Mouse (Mus musculus) kidney, adult 2 months (tissue): ENCODE data around the gene Spata6. TPM values are rescaled to one million over a fixed set of nuclear protein-coding genes. Genes with fewer than 3 reads are reported as not detected.

Experiments
- DNase-seq: peaks from one replicate; pipeline ENCODE4 v3.0.0; 2021
- H3K27ac ChIP-seq: fragments of 200-500 bp; 2 replicates; pipeline ENCODE4 v1.5.1; 2012; ENCODE audit warnings: low read depth, low read length, control low read depth, inconsistent platforms; ENCODE audit not compliant: insufficient read depth
- H3K27me3 ChIP-seq: fragments of 200-500 bp; replicated peaks from 2 replicates; pipeline ENCODE4 v1.6.1; 2012; ENCODE audit warnings: mild to moderate bottlenecking, moderate library complexity, low read length, inconsistent platforms; ENCODE audit not compliant: control insufficient read depth, insufficient read depth
- H3K36me3 ChIP-seq: fragments of 200-500 bp; 2 replicates; pipeline ENCODE4 v1.6.1; 2012; ENCODE audit warnings: mild to moderate bottlenecking, moderate library complexity, low read length, inconsistent platforms; ENCODE audit not compliant: control insufficient read depth, insufficient read depth
- H3K4me1 ChIP-seq: fragments of 200-500 bp; 2 replicates; pipeline ENCODE4 v1.6.1; 2011; ENCODE audit warnings: low read length; ENCODE audit not compliant: control insufficient read depth, insufficient read depth
- H3K4me3 ChIP-seq: fragments of 200-500 bp; 2 replicates; pipeline ENCODE4 v1.5.1; 2011; ENCODE audit warnings: mild to moderate bottlenecking, low read depth, low read length, control low read depth; ENCODE audit not compliant: insufficient read depth
- CTCF ChIP-seq: fragments of 200-500 bp; conservative IDR thresholded peaks from 2 replicates; pipeline ENCODE4 v1.5.1; 2011; ENCODE audit warnings: low read depth, mild to moderate bottlenecking, control low read depth, low read length, moderate library complexity, mixed read lengths; ENCODE audit not compliant: insufficient read depth, insufficient read length
- POLR2A ChIP-seq: fragments of 200-500 bp; IDR thresholded peaks from one replicate; pipeline ENCODE4 v1.6.1; 2011; ENCODE audit warnings: low read depth, low read length, control low read depth
- WGBS: fragments of 180-500 bp; shearing (Covaris S2); methylation state at CpG from one replicate; pipeline ENCODE4 v1.1.7; 2018; 5-methylcytosine and 5-hydroxymethylcytosine counted together
- polyA plus RNA-seq: library from polyadenylated mRNA; depleted of rRNA; stranded (reverse); fragments of >200 nt; gene quantifications from 2 replicates; pipeline ENCODE4 v1.2.3, GENCODE M21; 2012

Spata6 gene
- polyA plus RNA-seq, 1 experiment: 13.7 TPM

DNA sequence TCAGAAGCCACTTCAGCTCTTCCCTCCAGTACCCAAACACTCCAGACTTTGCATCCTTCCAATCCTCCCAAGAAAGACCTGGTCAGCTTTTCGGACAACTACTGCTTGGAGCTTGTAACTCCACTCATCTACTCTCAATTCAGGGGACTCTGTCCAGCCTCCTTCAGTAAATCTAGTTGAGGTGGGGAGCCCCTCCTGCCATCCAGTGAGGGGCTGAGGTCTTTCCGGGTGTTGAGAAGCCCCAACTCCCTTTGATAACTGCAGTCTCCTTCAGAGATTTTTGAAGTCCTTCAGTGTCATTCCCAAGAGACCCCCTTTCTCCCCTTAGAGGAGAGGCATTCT is 849 bp downstream of the Spata6 start:
- peak overlapping the region; percentile 18 for H3K27ac ChIP-seq
- TF ChIP-seq POLR2A (no peak), CTCF (no peak)
- H3K4me3 ChIP-seq: peak overlapping the region; percentile 70
- H3K36me3 ChIP-seq: no peaks in the 10 kb centered on the region
- 7% methylated on average over 2 of the region's 2 CpGs for WGBS
- DNase-seq: no peak
- peaks cover 7% of the 10 kb centered on the region; the same call in 1 of the 2 replicates for H3K4me1 ChIP-seq
- H3K27me3 ChIP-seq: no peaks in the 10 kb centered on the region

GRCm38 (mm10) chr4:111721121-111721840 is 1.5 kb downstream of the Spata6 start:
- peak; percentile 28 for DNase-seq
- Histone ChIP-seq H3K36me3 (no peaks in the 10 kb centered on the region), H3K27ac (peak overlapping the region; percentile 18; the same call in 1 of the 2 replicates), H3K4me3 (peak overlapping the region; percentile 9; the same call in 1 of the 2 replicates), H3K4me1 (peaks cover 7% of the 10 kb centered on the region; the same call in 1 of the 2 replicates), H3K27me3 (no peaks in the 10 kb centered on the region)
- 29% methylated on average over 4 of the region's 4 CpGs for WGBS
- no peak for TF ChIP-seq CTCF
- no peak for TF ChIP-seq POLR2A

DNA sequence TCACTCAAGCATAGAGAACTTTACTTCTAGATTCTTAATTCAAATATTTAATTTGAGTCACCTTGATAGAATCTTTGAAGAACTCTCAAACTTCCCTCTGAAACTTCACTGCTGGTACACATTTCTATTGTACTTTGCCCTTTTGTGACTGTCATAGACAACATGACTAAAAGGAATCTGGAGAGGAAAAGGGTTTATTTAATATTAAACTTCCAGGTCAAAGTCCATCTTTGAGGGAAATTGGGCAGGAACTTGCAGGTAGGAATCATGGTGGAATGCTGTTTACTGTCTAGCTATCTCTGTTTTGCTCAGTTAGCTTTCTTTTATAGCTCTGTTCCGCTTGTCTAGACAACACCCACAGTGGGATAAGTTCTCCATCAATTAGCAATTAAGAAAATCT is 17.8 kb downstream of the Spata6 start:
- no peaks in the 10 kb centered on the region for H3K27me3 ChIP-seq
- TF ChIP-seq POLR2A (no peak), CTCF (no peak)
- H3K27ac ChIP-seq: no peak overlapping the region
- WGBS: 80% methylated on average over 1 of the region's 1 CpGs
- H3K4me3 ChIP-seq: no peak overlapping the region
- peaks cover 5% of the 10 kb centered on the region; the same call in 1 of the 2 replicates for H3K4me1 ChIP-seq
- no peaks in the 10 kb centered on the region; the same call in 1 of the 2 replicates for H3K36me3 ChIP-seq
- DNase-seq: peak; percentile 60

- Histone ChIP-seq H3K4me3 (no peak overlapping the region), H3K27ac (no peak overlapping the region), H3K27me3 (no peaks in the 10 kb centered on the region), H3K36me3 (peaks cover 6% of the 10 kb centered on the region), H3K4me1 (no peaks in the 10 kb centered on the region)
- 64% methylated on average over 4 of the region's 4 CpGs for WGBS
- no peak for DNase-seq
- TF ChIP-seq POLR2A (no peak), CTCF (no peak)
Measured at GRCm38 (mm10) chr4:111780533-111780932, 60.7 kb downstream of the Spata6 start.

DNA sequence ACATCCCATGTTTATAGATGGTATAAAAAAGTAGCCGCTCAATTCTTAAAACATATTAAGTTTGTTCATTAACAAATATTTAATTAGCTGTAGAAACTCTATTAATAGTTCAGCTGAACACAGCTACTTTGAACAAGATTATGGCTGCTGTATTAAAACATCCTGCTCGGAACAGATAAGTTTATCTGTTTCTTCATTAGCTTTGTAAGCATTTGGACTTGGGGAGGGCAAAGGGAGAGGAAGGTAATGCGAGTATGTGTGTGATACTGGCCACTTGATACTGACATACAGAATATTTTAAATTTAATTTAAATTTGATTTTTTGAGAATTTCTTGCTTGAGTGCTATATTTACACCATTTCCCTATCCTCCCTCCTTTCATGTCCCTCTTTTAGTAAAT is 80.1 kb downstream of the Spata6 start:
- WGBS: 95% methylated on average over 3 of the region's 3 CpGs
- Histone ChIP-seq H3K36me3 (no peaks in the 10 kb centered on the region), H3K27ac (no peak overlapping the region), H3K4me1 (no peaks in the 10 kb centered on the region), H3K27me3 (no peaks in the 10 kb centered on the region), H3K4me3 (no peak overlapping the region)
- DNase-seq: no peak
- TF ChIP-seq CTCF: no peak
- no peak for TF ChIP-seq POLR2A

DNA sequence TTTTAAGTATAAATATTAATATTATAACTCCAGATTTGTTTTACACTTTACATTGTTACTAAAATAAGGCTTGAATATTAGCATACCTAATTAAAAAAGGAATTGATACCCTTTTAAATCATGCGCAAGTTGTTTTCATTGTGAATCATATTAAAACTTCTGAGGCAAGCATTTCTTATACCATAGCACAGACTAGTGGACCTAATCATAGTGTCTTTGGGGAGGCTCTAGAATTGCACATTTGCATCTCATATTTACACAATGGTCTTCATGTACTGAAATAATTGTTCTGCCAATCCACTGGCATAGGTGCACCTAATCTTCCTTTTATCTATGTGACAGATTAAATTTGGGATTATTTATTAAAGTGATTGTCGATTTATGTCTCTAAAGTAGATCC is 83.4 kb downstream of the Spata6 start:
- Histone ChIP-seq H3K4me1 (no peaks in the 10 kb centered on the region), H3K27me3 (no peaks in the 10 kb centered on the region), H3K27ac (no peak overlapping the region), H3K4me3 (no peak overlapping the region), H3K36me3 (no peaks in the 10 kb centered on the region)
- DNase-seq: no peak
- no peak for TF ChIP-seq POLR2A
- TF ChIP-seq CTCF: no peak
- 90% methylated on average over 2 of the region's 2 CpGs for WGBS

DNA sequence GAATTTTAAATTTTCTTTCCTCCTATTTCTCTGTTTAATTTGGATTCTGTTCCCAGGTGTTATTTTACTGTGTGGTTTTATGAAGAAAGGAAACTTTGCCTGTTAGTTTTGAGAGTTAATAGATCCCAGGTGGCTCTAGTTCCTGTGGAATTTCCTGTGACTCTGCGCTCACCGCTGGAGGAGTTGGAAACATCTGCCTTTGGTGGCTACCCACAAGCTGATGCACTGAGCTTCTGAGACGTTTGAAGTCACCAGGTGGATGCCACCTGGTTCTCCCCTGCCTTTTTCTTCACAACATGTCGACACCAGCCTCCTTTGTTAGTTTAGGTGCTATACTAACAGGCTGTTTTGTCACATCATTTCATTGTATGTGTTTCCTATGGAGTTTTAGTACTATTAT is 97.7 kb downstream of the Spata6 start:
- Histone ChIP-seq H3K4me3 (no peak overlapping the region), H3K4me1 (no peaks in the 10 kb centered on the region), H3K27me3 (no peaks in the 10 kb centered on the region), H3K27ac (no peak overlapping the region), H3K36me3 (no peaks in the 10 kb centered on the region)
- WGBS: 56% methylated on average over 4 of the region's 4 CpGs
- DNase-seq: no peak
- TF ChIP-seq CTCF (no peak), POLR2A (no peak)

DNA sequence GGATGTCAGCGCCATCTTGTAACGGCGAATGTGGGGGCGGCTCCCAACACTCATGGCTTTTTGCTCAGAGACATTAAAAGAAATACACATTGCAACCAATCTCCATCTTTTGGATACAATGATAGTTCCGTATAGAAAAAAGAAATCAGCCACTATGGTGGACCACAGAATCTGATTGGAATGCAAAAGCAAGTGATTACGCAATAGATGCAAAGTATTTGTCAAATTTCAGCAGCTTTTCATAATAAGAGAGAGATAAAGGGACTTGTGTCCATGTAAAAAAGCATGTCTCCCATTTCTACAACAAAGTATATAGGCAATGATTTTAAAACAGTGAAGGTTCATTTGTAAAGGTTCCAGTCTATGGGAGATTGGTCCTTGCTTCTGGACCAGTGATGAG is 119.1 kb downstream of the Spata6 start:
- H3K27ac ChIP-seq: no peak overlapping the region
- H3K36me3 ChIP-seq: no peaks in the 10 kb centered on the region
- 94% methylated on average over 6 of the region's 6 CpGs for WGBS

More for the DNA sequence above, 119.1 kb downstream of the Spata6 start:
- TF ChIP-seq POLR2A: no peak
- TF ChIP-seq CTCF: no peak
- no peak for DNase-seq
- no peak overlapping the region for H3K4me3 ChIP-seq
- no peaks in the 10 kb centered on the region for H3K27me3 ChIP-seq
- H3K4me1 ChIP-seq: no peaks in the 10 kb centered on the region
